Mouse (Mus musculus): Measurements from ENCODE around the gene Fkbp11.
A peak's percentile ranks its signal among the peaks of the same experiment; 100 is the strongest.

DNA sequence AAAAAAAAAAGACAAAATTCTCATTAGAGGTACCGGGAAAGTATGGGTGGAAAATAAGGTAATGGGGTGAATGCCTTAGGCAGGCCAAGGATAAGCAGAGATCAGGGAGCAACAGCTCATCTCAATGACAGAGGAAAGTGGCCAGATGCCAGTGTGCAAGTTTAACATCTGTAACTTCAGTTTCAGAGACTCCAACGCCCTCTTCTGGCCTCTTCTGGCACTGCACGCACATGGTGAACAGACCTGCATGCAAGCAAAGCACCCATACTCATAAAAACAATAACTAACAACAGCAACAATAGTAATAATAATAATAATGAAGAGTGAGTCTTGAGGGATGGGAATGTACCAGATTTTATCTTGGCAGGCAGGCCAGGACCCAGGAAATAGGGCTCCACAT, 42.1 kb downstream of the Fkbp11 start:
- TF ChIP-seq POLR2A (IDR thresholded peaks at IDR 0.05; ENCODE audit: low read depth, low read length) (no peak), CTCF (conservative IDR thresholded peaks at IDR 0.05; ENCODE audit: insufficient read depth, insufficient read length, low read depth, low read length) (peak; percentile 30; the same call in 1 of the 2 replicates)
